Mouse (Mus musculus): ENCODE data around the gene Gm13283. TPM values are rescaled to one million over a fixed set of nuclear protein-coding genes. Genes with fewer than 3 reads are reported as not detected.
"Not testable (repeated sequence)": the region's sequence is repeated elsewhere in the genome, so short reads cannot be mapped to it uniquely, and the experiment has no call there.

The Gm13283 gene
- 0.34 and 0.45 TPM in 2 replicates for polyA plus RNA-seq (2015; fragmentation: Nextera tagmentation; extraction: Ambion mirVana)

DNA sequence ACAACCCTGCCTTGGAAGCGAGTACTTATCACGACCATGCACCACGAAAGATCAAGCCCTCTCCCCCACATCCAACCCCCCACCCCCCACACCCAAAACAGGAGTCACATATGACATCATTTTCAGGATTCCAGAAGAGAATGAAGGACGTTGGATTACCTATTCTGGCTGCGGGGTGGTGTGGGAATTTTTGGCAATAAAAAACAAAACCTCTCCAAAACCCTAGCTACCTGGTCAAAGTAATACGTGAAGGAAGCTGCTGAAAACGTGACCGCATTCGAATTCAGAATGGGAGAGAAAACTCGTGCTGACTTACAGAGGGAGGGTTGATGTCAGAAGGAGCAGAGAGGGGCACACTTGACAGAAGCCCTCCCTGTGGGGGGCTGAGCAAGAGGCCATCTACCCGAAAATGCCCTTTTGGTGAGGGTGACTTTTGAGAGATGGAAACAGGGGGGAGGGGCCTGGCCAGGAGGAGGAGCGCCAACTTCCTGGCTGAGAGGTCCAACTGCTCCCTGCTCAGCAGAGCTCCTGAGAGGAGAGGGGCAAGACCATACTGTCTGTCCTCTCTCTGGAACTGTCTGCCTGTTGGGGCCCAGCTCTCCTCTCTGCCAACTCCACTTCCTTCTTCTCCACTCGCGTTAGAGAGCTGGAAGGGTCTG, at the start of gene Gm13283:
Gm13283 (plus strand) TSS at position 510 of the 659 bp plus-strand sequence.
- H3K36me3 ChIP-seq; H3K9ac ChIP-seq; ATAC-seq (ENCODE audit: low FRiP score, low read depth); H3K27me3 ChIP-seq; H3K9me3 ChIP-seq; H3K4me1 ChIP-seq: not testable (repeated sequence)
- WGBS: 20% methylated on average over 11 of the region's 14 CpGs
- Histone ChIP-seq H3K27ac (peak within 1 kb of the TSS; percentile 65), H3K4me3 (peak within 1 kb of the TSS; percentile 40), H3K4me2 (replicated peaks) (peak within 1 kb of the TSS; percentile 57)

- peaks cover 10% of the 10 kb centered on the region for H3K4me1 ChIP-seq
- H3K27me3 ChIP-seq: no peaks in the 10 kb centered on the region
- no peak overlapping the region for H3K27ac ChIP-seq
- no peak for ATAC-seq (ENCODE audit: low FRiP score, low read depth)
- WGBS: 78% methylated on average over 1 of the region's 1 CpGs
- H3K4me2 ChIP-seq (replicated peaks): no peak overlapping the region
- no peak overlapping the region for H3K4me3 ChIP-seq
- no peaks in the 10 kb centered on the region for H3K9me3 ChIP-seq
- H3K36me3 ChIP-seq: peaks cover 45% of the 10 kb centered on the region
- H3K9ac ChIP-seq: no peak overlapping the region
These were observed 45.6 kb upstream of the Gm13283 start for GRCm38 (mm10) chr4:88714281-88714680.

GRCm38 (mm10) chr4:88715059-88715458, 44.9 kb upstream of the Gm13283 start:
- no peak overlapping the region for H3K4me2 ChIP-seq (replicated peaks)
- peaks cover 12% of the 10 kb centered on the region for H3K4me1 ChIP-seq
- no peak overlapping the region for H3K27ac ChIP-seq
- no peaks in the 10 kb centered on the region for H3K9me3 ChIP-seq
- no peak overlapping the region for H3K9ac ChIP-seq
- no peaks in the 10 kb centered on the region for H3K27me3 ChIP-seq
- H3K4me3 ChIP-seq: no peak overlapping the region
- peaks cover 42% of the 10 kb centered on the region for H3K36me3 ChIP-seq
- ATAC-seq (ENCODE audit: low FRiP score, low read depth): no peak

DNA sequence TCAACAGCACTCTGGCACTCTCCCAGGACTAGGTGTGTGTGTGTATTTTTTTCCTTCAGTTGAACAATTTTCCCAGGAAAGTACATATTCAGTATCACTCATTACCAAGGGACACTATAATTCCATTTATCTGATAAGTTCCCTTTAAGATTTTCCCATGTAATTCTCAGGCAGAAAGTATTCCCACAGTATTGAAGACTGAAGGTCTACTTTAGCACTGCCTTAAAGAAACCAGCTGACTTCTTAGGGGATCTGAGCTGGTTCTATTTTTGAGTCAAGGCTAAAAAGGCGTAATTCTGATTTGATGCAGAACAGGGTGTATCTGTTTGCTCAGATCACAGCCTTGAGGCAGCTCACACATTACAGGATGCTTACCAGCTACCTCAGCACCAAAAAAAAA, 41.2 kb upstream of the Gm13283 start:
- Histone ChIP-seq H3K9ac (peak overlapping the region; percentile 21), H3K4me2 (replicated peaks) (peak overlapping the region; percentile 69), H3K27ac (no peak overlapping the region), H3K4me3 (peak overlapping the region; percentile 38), H3K36me3 (peaks cover 43% of the 10 kb centered on the region), H3K27me3 (no peaks in the 10 kb centered on the region), H3K9me3 (no peaks in the 10 kb centered on the region), H3K4me1 (peaks cover 25% of the 10 kb centered on the region)
- 51% methylated on average over 1 of the region's 1 CpGs for WGBS
- ATAC-seq (ENCODE audit: low FRiP score, low read depth): no peak

DNA sequence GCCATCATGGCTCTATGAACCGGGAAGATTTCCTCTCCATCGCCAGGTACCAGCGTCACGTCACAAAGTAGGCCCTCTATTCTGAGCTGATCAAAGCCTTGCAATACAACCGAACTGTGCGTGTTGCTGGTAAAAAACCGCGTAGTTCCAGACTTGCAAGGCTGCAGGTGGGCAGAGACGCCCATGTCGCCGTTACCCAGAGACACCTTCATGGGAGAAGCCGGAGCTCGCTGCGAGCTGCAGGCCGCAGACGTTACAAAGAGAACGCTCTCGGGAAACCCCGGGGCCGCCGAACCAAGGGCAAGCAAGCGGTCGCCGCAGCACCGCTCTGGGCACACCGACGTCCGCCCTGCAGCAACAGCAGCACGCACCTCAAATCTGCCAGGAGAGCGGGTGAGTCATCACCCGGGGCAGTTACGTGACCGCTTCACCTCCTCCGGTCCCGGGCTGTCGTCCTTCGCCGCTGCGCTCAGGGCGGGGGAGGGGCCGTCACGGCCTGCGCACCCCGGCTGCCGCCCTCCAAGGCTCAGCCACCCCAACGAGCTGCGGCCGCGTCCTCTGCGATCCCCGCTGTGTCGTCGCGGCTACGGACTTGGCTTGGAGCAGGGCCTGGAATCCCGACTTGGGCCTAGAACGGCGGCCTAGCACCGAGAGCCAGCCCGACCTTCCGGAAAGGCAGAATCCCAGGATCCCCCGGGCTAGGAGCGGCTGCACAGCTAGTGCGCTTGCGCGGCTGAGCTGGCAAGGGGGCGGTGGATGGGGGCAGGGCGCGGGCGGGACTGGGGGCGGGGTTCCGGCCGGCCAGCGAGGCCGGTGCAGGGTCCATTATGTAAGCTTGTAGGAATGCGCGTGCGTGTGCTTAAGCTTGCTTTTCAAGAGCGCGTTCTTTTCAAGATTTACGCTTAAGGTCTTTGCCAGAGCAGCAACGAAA, 37.9 kb upstream of the Gm13283 start, which contains the start of the genes Gm26566 and Klhl9:
Gm26566 (plus strand) TSS at position 15 of the 931 bp plus-strand sequence.
Klhl9 (minus strand) TSS at position 675 of the 931 bp plus-strand sequence.
- peak; percentile 96 for ATAC-seq (ENCODE audit: low FRiP score, low read depth)
- Histone ChIP-seq H3K9ac (peak within 1 kb of the TSS; percentile 96), H3K27me3 (no peaks in the 10 kb centered on the region), H3K36me3 (peaks cover 18% of the 10 kb centered on the region), H3K4me2 (replicated peaks) (peak within 1 kb of the TSS; percentile 89), H3K27ac (peak within 1 kb of the TSS; percentile 98), H3K4me3 (peak within 1 kb of the TSS; percentile 89), H3K4me1 (peaks cover 25% of the 10 kb centered on the region), H3K9me3 (no peaks in the 10 kb centered on the region)
- under 1% methylated on average over 81 of the region's 82 CpGs for WGBS

DNA sequence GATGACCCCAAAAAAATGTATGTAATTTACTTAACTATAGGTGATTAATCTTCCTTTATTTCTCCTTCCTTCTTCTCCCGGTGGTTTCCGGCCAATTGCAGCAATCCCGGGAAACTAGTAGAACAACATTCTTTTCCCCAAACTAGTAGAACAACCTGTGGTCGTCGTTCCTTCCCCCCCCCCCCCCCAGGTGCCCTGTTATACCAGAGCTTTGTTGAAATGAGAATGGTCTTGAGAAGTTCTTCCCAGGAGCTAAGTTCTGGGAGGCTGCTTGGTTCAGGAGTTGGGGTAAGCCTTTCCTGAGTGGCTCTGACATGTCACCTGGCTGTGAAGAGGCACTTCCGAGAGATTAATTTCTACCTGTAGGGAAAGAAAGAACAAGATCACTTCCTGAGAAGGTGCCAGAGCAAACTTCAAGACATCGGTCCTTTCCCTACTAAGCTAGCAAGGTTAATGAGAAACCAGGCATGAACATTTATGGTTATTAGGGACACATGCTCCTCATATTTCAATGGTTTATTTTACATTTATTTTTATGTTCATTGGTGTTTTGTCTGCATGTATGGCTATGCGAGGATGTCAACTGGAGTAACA, 36.3 kb upstream of the Gm13283 start:
- no peak for ATAC-seq (ENCODE audit: low FRiP score, low read depth)
- 46% methylated on average over 8 of the region's 8 CpGs for WGBS
- H3K4me3 ChIP-seq: no peak overlapping the region
- H3K27ac ChIP-seq: no peak overlapping the region
- H3K9ac ChIP-seq: no peak overlapping the region
- peaks cover 13% of the 10 kb centered on the region for H3K36me3 ChIP-seq
- H3K4me1 ChIP-seq: peaks cover 19% of the 10 kb centered on the region
- H3K27me3 ChIP-seq: no peaks in the 10 kb centered on the region
- no peaks in the 10 kb centered on the region for H3K9me3 ChIP-seq
- H3K4me2 ChIP-seq (replicated peaks): no peak overlapping the region

DNA sequence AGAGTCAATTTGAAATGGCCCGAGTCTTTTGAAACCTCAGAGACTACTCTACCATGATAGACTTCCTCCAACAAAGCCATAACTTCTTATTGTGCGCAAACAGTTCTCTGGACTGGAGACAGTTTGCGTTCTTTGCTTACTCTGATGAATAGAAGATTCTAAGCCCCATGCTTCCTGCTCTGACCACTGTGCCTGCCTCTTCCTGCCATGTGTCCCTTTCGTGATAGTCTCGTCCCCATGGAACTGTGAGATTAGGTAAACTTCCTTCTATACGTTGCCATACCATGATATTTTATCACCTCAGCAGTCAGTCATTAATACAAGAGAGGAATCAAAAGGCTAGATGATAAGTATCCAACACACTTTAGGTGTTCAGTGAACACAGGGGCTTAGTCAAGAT, 33.2 kb upstream of the Gm13283 start:
- Histone ChIP-seq H3K4me1 (no peaks in the 10 kb centered on the region), H3K36me3 (no peaks in the 10 kb centered on the region), H3K27me3 (no peaks in the 10 kb centered on the region), H3K27ac (no peak overlapping the region), H3K4me3 (no peak overlapping the region), H3K9ac (no peak overlapping the region), H3K4me2 (replicated peaks) (no peak overlapping the region), H3K9me3 (no peaks in the 10 kb centered on the region)
- whole genome bisulfite sequencing: 81% methylated on average over 6 of the region's 6 CpGs
- no peak for ATAC-seq (ENCODE audit: low FRiP score, low read depth)

- no peak for ATAC-seq (ENCODE audit: low FRiP score, low read depth)
- Histone ChIP-seq H3K9me3 (no peaks in the 10 kb centered on the region), H3K4me3 (no peak overlapping the region), H3K9ac (no peak overlapping the region), H3K36me3 (no peaks in the 10 kb centered on the region), H3K27me3 (no peaks in the 10 kb centered on the region), H3K4me2 (replicated peaks) (no peak overlapping the region), H3K27ac (no peak overlapping the region), H3K4me1 (no peaks in the 10 kb centered on the region)
- WGBS: 0% methylated on average over 1 of the region's 1 CpGs
These were observed 32.6 kb upstream of the Gm13283 start for GRCm38 (mm10) chr4:88727324-88727723.

DNA sequence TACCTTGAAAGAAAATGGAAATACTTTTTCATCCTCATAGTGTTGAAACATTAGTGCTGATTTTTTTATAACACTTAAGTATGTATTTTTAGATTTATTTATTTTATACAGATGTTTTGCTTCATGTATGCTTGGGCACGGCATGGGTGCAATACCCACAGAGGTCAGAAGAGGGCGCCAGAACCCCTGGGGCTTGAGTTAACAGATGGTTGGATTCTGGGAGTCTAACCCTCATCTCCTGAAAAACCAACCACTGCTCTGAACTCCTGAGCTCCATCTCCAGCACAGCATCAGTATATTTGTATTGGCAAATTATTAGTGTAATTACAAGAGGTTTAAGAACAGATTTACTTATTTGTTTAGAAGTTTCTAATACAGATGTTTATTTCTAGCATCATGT, 21.4 kb upstream of the Gm13283 start:
- Histone ChIP-seq H3K4me1 (no peaks in the 10 kb centered on the region), H3K27me3 (no peaks in the 10 kb centered on the region), H3K9ac (no peak overlapping the region), H3K4me2 (replicated peaks) (no peak overlapping the region), H3K9me3 (no peaks in the 10 kb centered on the region), H3K36me3 (no peaks in the 10 kb centered on the region), H3K4me3 (no peak overlapping the region), H3K27ac (no peak overlapping the region)
- ATAC-seq (ENCODE audit: low FRiP score, low read depth): no peak
- 7% methylated on average over 2 of the region's 2 CpGs for WGBS

GRCm38 (mm10) chr4:88739036-88739435, 20.9 kb upstream of the Gm13283 start:
- WGBS: 78% methylated on average over 6 of the region's 6 CpGs
- H3K9ac ChIP-seq: no peak overlapping the region
- H3K4me1 ChIP-seq: no peaks in the 10 kb centered on the region
- H3K36me3 ChIP-seq: no peaks in the 10 kb centered on the region
- no peaks in the 10 kb centered on the region for H3K9me3 ChIP-seq
- H3K4me2 ChIP-seq (replicated peaks): no peak overlapping the region
- ATAC-seq (ENCODE audit: low FRiP score, low read depth): no peak
- no peaks in the 10 kb centered on the region for H3K27me3 ChIP-seq
- H3K27ac ChIP-seq: no peak overlapping the region
- no peak overlapping the region for H3K4me3 ChIP-seq

DNA sequence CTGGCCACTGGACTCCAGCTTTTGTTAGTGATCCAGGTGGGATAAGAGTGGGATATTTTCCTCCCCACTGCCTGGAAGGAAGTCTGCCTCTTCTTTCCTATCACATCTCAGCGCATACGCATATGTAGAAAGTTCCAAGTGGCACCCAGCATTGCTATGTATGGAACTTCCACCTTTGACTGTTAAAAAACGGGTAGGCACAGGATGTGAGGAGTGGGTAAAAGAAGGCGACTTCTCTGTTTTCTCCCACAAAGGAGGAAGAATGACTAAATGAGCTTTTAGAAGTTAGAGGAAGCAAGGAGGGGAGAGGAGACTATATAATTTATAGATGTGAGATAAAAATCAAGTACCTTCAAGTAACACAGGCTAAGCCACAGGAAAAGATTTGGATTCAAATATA, 18.5 kb upstream of the Gm13283 start:
- H3K4me2 ChIP-seq (replicated peaks): no peak overlapping the region
- no peak overlapping the region for H3K4me3 ChIP-seq
- no peaks in the 10 kb centered on the region for H3K36me3 ChIP-seq
- H3K4me1 ChIP-seq: peaks cover 7% of the 10 kb centered on the region
- no peak for ATAC-seq (ENCODE audit: low FRiP score, low read depth)
- no peak overlapping the region for H3K9ac ChIP-seq
- no peak overlapping the region for H3K27ac ChIP-seq
- no peaks in the 10 kb centered on the region for H3K27me3 ChIP-seq
- H3K9me3 ChIP-seq: no peaks in the 10 kb centered on the region
- 83% methylated on average over 4 of the region's 4 CpGs for WGBS

DNA sequence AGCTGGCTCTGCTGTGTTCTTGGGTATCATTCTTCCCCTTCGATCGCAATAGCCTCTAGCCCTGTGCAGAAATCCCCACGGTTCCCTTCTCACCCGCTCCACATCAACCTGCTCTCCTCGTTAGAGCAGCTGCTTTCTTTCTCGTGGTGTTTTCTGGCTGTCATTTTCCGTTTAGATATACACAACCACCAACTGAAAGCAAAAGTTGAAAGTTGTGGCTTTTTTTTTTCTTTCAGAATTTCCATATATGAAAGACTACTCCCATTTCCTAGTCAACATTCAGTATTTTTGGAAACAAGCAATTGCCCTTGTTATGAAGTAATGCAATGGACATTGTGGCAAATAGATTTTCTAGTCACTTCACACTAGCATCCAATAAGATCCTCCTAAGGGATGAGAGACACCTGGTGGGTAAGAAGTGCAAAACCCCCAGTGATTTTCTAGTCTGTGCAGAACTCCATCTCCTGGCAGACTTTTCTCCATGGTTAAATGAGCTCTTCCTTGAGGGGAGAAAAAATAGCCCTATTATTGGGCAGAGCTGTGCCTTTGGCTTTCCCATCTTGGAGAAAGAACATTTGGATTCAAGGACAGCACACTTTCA, 17.0 kb upstream of the Gm13283 start:
- peaks cover 7% of the 10 kb centered on the region for H3K4me1 ChIP-seq
- H3K9me3 ChIP-seq: no peaks in the 10 kb centered on the region
- no peaks in the 10 kb centered on the region for H3K36me3 ChIP-seq
- 0 out of 2 replicates have a peak overlapping the region, but pooled peaks have one; percentile 19 for H3K9ac ChIP-seq
- no peaks in the 10 kb centered on the region for H3K27me3 ChIP-seq
- no peak for ATAC-seq (ENCODE audit: low FRiP score, low read depth)
- H3K27ac ChIP-seq: no peak overlapping the region
- H3K4me2 ChIP-seq (replicated peaks): no peak overlapping the region
- no peak overlapping the region for H3K4me3 ChIP-seq
- WGBS: 72% methylated on average over 7 of the region's 7 CpGs
